Comparison of ENCODE assay signal across 8 mouse cellular contexts in the genomic region with DNA sequence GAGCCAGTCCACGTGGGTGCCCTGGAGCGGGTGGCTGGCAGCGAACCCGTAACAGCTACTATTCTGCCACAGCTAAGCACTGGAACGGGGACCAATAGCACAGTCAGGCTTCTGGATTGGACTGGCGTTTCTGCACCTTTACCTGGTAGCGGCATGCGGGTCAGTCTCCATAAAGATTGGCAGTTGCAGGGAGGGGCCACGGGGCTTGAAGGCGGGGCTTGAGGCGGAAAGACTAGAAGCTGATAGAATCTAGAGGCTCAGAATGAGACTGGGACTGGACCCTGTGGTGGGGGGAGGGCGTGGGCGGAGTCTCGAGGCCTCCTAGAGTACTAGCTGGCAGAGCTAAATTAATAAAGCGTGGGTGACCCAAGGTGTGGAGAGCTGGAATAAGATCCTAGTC. TPM values are rescaled to one million over a fixed set of nuclear protein-coding genes. Genes with fewer than 3 reads are reported as not detected.
DNase-seq lines count a peak whose midpoint lies in the region; ATAC-seq and TF ChIP-seq lines count a peak whose summit lies in the region.

No protein-coding gene starts in this region.

- no peaks in the 10 kb centered on the region for H3K36me3 ChIP-seq in neural tube, embryonic 11.5 days (ENCODE audit: control insufficient read depth, insufficient read depth, low read length)
- H3K36me3 ChIP-seq in forebrain, embryonic 12.5 days (replicated peaks) = no peaks in the 10 kb centered on the region
- no peaks in the 10 kb centered on the region for H3K36me3 ChIP-seq in stomach, postnatal 0 days (ENCODE audit: control insufficient read depth, insufficient read depth, low read length)

- no peak for DNase-seq in neural tube, embryonic 11.5 days (ENCODE audit: low spot score)
- no peak for DNase-seq in neural tube, embryonic 10.5 days (ENCODE audit: extremely low spot score, low spot score)
- peak; percentile 55 for DNase-seq in kidney, postnatal 14 days
- peak; percentile 12 for DNase-seq in lung, postnatal 14 days
- peak; percentile 56 for DNase-seq in stomach, postnatal 0 days (ENCODE audit: low spot score)
- no peak for DNase-seq in thymus, adult 18-20 months
- no peak for DNase-seq in urinary bladder, postnatal 25 days (ENCODE audit: low spot score)

- H3K27me3 ChIP-seq in neural tube, embryonic 11.5 days (ENCODE audit: control insufficient read depth, insufficient read depth, low read length) = peaks cover 12% of the 10 kb centered on the region
- H3K27me3 ChIP-seq in forebrain, embryonic 12.5 days = peaks cover 23% of the 10 kb centered on the region
- no peaks in the 10 kb centered on the region for H3K27me3 ChIP-seq in stomach, postnatal 0 days (ENCODE audit: control insufficient read depth, insufficient read depth, low read length)

- peak overlapping the region; percentile 20; the same call in 1 of the 2 replicates for H3K4me2 ChIP-seq in neural tube, embryonic 11.5 days (ENCODE audit: low read depth)
- peak overlapping the region; percentile 42 for H3K4me2 ChIP-seq in forebrain, embryonic 12.5 days
- H3K4me2 ChIP-seq in stomach, postnatal 0 days (replicated peaks; ENCODE audit: low read depth) = peak overlapping the region; percentile 38

- ATAC-seq in neural tube, embryonic 11.5 days (ENCODE audit: insufficient read depth, low FRiP score, low TSS enrichment) = no peak
- no peak for ATAC-seq in forebrain, embryonic 12.5 days (ENCODE audit: low FRiP score)
- peak; percentile 45 for ATAC-seq in stomach, postnatal 0 days (ENCODE audit: low FRiP score, low TSS enrichment)

- TF ChIP-seq CTCF in stomach, postnatal 0 days (IDR thresholded peaks at IDR 0.05; ENCODE audit: low read depth) = no peak

- no peak for TF ChIP-seq EP300 in stomach, postnatal 0 days (optimal IDR thresholded peaks at IDR 0.05)

- peak overlapping the region; percentile 15; the same call in 1 of the 2 replicates for H3K4me3 ChIP-seq in neural tube, embryonic 11.5 days (ENCODE audit: low read depth, low read length)
- peak overlapping the region; percentile 18 for H3K4me3 ChIP-seq in forebrain, embryonic 12.5 days (replicated peaks)
- no peak overlapping the region for H3K4me3 ChIP-seq in stomach, postnatal 0 days (ENCODE audit: low read depth, low read length)

- WGBS in neural tube, embryonic 11.5 days = 41% methylated on average over 15 of the region's 15 CpGs
- WGBS in forebrain, embryonic 12.5 days = 31% methylated on average over 15 of the region's 15 CpGs
- 40% methylated on average over 15 of the region's 15 CpGs for WGBS in stomach, postnatal 0 days

- no peaks in the 10 kb centered on the region for H3K4me1 ChIP-seq in neural tube, embryonic 11.5 days (ENCODE audit: control insufficient read depth, insufficient read depth, low read length)
- peaks cover 14% of the 10 kb centered on the region for H3K4me1 ChIP-seq in forebrain, embryonic 12.5 days
- H3K4me1 ChIP-seq in stomach, postnatal 0 days (replicated peaks; ENCODE audit: control insufficient read depth, insufficient read depth) = peaks cover 6% of the 10 kb centered on the region; the same call in 1 of the 2 replicates

- H3K9me3 ChIP-seq in neural tube, embryonic 11.5 days (ENCODE audit: control insufficient read depth, low read length) = no peaks in the 10 kb centered on the region
- H3K9me3 ChIP-seq in forebrain, embryonic 12.5 days = no peaks in the 10 kb centered on the region
- no peaks in the 10 kb centered on the region for H3K9me3 ChIP-seq in stomach, postnatal 0 days (ENCODE audit: control insufficient read depth, low read length)

- no peak overlapping the region for H3K9ac ChIP-seq in neural tube, embryonic 11.5 days (ENCODE audit: low read length)
- no peak overlapping the region for H3K9ac ChIP-seq in forebrain, embryonic 12.5 days
- H3K9ac ChIP-seq in stomach, postnatal 0 days (ENCODE audit: low read length) = no peak overlapping the region

- H3K27ac ChIP-seq in neural tube, embryonic 11.5 days (ENCODE audit: low read depth, low read length) = no peak overlapping the region
- H3K27ac ChIP-seq in forebrain, embryonic 12.5 days = no peak overlapping the region
- no peak overlapping the region for H3K27ac ChIP-seq in stomach, postnatal 0 days (replicated peaks)

RNA-seq across cellular contexts. Expression of gene L3mbtl1, which starts 4.5 kb away (rescaled TPM):
- polyA plus RNA-seq in neural tube, embryonic 11.5 days (2014; fragmentation: Nextera tagmentation; extraction: Ambion mirVana) = 0.05 TPM in 1 of 2 replicates, not detected in the other
- polyA plus RNA-seq in forebrain, embryonic 12.5 days (2016; fragmentation: Nextera tagmentation; extraction: Ambion mirVana) = 0.11 and 0.82 TPM in 2 replicates
- polyA plus RNA-seq in stomach, postnatal 0 days (2015; fragmentation: Nextera tagmentation; extraction: Ambion mirVana) = 0.02 and 0.24 TPM in 2 replicates

RNA-seq across cellular contexts. Expression of gene Srsf6, which starts 16.4 kb away (rescaled TPM):
- 272 and 284 TPM in 2 replicates for polyA plus RNA-seq in neural tube, embryonic 11.5 days (2014; fragmentation: Nextera tagmentation; extraction: Ambion mirVana)
- polyA plus RNA-seq in forebrain, embryonic 12.5 days (2016; fragmentation: Nextera tagmentation; extraction: Ambion mirVana) = 266 and 279 TPM in 2 replicates
- polyA plus RNA-seq in stomach, postnatal 0 days (2015; fragmentation: Nextera tagmentation; extraction: Ambion mirVana) = 64.8 and 67.5 TPM in 2 replicates

RNA-seq across cellular contexts. Expression of gene Sgk2, which starts 39.4 kb away (rescaled TPM):
- not detected in 2 replicates for polyA plus RNA-seq in neural tube, embryonic 11.5 days (2014; fragmentation: Nextera tagmentation; extraction: Ambion mirVana)
- polyA plus RNA-seq in forebrain, embryonic 12.5 days (2016; fragmentation: Nextera tagmentation; extraction: Ambion mirVana) = not detected in 2 replicates
- polyA plus RNA-seq in stomach, postnatal 0 days (2015; fragmentation: Nextera tagmentation; extraction: Ambion mirVana) = 2.6 and 3.3 TPM in 2 replicates

Comparison
In these comparisons a context has a peak if more than half of its experiments do, and no peak if none do; other contexts are left out.
1. DNase-seq: peak in kidney, postnatal 14 days (single experiment), lung, postnatal 14 days (single experiment) and stomach, postnatal 0 days (single experiment); none in neural tube, embryonic 11.5 days (single experiment), neural tube, embryonic 10.5 days (single experiment), thymus, adult 18-20 months (0 of 2) and urinary bladder, postnatal 25 days (single experiment).
2. Peak in every context shown above with its lines, with median percentiles within 50 percentile points of each other: H3K4me2 ChIP-seq.